Mouse (Mus musculus): ENCODE measurements around the gene Nufip2.

DNA sequence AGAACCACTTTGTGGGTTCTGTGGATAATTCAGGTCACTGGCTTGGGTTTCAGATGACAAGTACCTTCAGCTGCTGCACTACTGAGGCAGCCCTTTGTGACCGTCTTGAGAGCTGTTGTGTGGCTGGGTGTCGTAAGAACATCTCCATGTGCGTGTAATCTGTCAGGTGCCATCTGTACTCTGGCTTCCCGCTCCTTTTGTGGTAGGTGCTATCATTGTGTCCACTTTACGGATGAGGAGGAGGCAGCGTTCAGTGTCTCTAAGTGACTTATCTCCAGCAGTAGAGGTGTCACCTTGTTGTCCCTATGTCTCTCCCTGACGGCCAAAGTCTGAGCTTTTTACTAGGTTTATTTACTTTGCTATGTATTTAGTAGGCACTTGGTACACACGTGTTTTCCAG lies 84.4 kb downstream of the Nufip2 start:
- TF ChIP-seq CTCF (conservative IDR thresholded peaks at IDR 0.05; ENCODE audit: low read length) (no peak), NANOG (IDR thresholded peaks at IDR 0.05; ENCODE audit: borderline replicate concordance, low read length) (no peak), POU5F1 (IDR thresholded peaks at IDR 0.05; ENCODE audit: borderline replicate concordance, low read length) (no peak)
